Comparison of ENCODE assay signal across 27 mouse cellular contexts in genomic region chr14:62349786-62350185, GRCm38 (mm10). TPM values are rescaled to one million over a fixed set of nuclear protein-coding genes. Genes with fewer than 3 reads are reported as not detected.
A peak's percentile ranks its signal among the peaks of the same experiment; 100 is the strongest.
DNase-seq lines count a peak whose midpoint lies in the region; ATAC-seq and TF ChIP-seq lines count a peak whose summit lies in the region.
"Had no signal": no experiment of that assay in that cellular context is flagged by ENCODE, and none has a peak within 500 bp of the region (broad histone marks: within the 10 kb centered on the region; RNA-seq: fewer than 3 reads in every experiment).

No protein-coding gene starts in this region.

- peaks cover 12% of the 10 kb centered on the region for H3K4me1 ChIP-seq in heart, embryonic 12.5 days (replicated peaks)
- H3K4me1 ChIP-seq in heart, adult 2 months (ENCODE audit: control insufficient read depth, insufficient read depth, low read length) = peaks cover 5% of the 10 kb centered on the region
- no peaks in the 10 kb centered on the region for H3K4me1 ChIP-seq in heart, postnatal 0 days (ENCODE audit: control insufficient read depth, insufficient read depth)
- peaks cover 50% of the 10 kb centered on the region for H3K4me1 ChIP-seq in E14TG2a.4 (replicated peaks; ENCODE audit: low read depth, low read length)

- WGBS in heart, embryonic 12.5 days = 69% methylated on average over 5 of the region's 5 CpGs
- 50% methylated on average over 5 of the region's 5 CpGs for WGBS in heart, adult 2 months
- 57% methylated on average over 5 of the region's 5 CpGs for WGBS in heart, postnatal 0 days

- no peaks in the 10 kb centered on the region for H3K9me3 ChIP-seq in heart, embryonic 12.5 days (replicated peaks)
- no peaks in the 10 kb centered on the region for H3K9me3 ChIP-seq in heart, postnatal 0 days (replicated peaks; ENCODE audit: control insufficient read depth, low read length)
- no peaks in the 10 kb centered on the region for H3K9me3 ChIP-seq in E14TG2a.4 (ENCODE audit: low read length)
- H3K9me3 ChIP-seq: forebrain, embryonic 10.5 days; forebrain, embryonic 13.5 days; heart, embryonic 10.5 days; heart, embryonic 15.5 days; hindbrain, embryonic 12.5 days; hindbrain, embryonic 15.5 days had no signal

- no peak overlapping the region for H3K9ac ChIP-seq in heart, embryonic 12.5 days
- no peak overlapping the region for H3K9ac ChIP-seq in heart, adult 2 months (ENCODE audit: low read depth, low read length)
- no peak overlapping the region for H3K9ac ChIP-seq in heart, postnatal 0 days (replicated peaks; ENCODE audit: low read depth, low read length)
- H3K9ac ChIP-seq: forebrain, embryonic 13.5 days; heart, embryonic 15.5 days; hindbrain, embryonic 12.5 days; hindbrain, embryonic 15.5 days had no signal

- intact Hi-C loops in heart, adult 2 months (cut with DNase I) = no loop called here
- intact Hi-C loops in heart, postnatal 14 days (cut with DNase I) = no loop called here

- no peak overlapping the region for H3K4me2 ChIP-seq in heart, embryonic 12.5 days
- H3K4me2 ChIP-seq in heart, postnatal 0 days (ENCODE audit: low read depth, low read length) = no peak overlapping the region
- H3K4me2 ChIP-seq: forebrain, embryonic 13.5 days; heart, embryonic 15.5 days; hindbrain, embryonic 12.5 days; hindbrain, embryonic 15.5 days had no signal

- DNase-seq in heart, adult 2 months = no peak
- no peak for DNase-seq in heart, postnatal 0 days (ENCODE audit: low spot score)
- no peak for DNase-seq in heart, postnatal 14 days
- no peak for DNase-seq in layer of hippocampus, adult 9-10 months (ENCODE audit: low spot score)
- DNase-seq: adrenal gland, adult 8-10 months; adrenal gland, postnatal 25 days; B cell, adult 2 months; cerebellum, adult 11-12 months; cerebellum, adult 8-10 months; cerebellum, postnatal 36 days; embryo, embryonic 11 days; gastrocnemius, postnatal 10 days; gastrocnemius, postnatal 36 days; kidney, adult 2 months had no signal

- no peak for TF ChIP-seq EP300 in heart, adult 2 months (IDR thresholded peaks at IDR 0.05; ENCODE audit: insufficient read depth, low read depth, low read length)
- no peak for TF ChIP-seq EP300 in heart, postnatal 0 days (IDR thresholded peaks at IDR 0.05; ENCODE audit: low read depth)

- no peak overlapping the region for H3K4me3 ChIP-seq in heart, embryonic 12.5 days
- H3K4me3 ChIP-seq in heart, adult 2 months = no peak overlapping the region
- H3K4me3 ChIP-seq in heart, postnatal 0 days (ENCODE audit: low read depth, low read length) = no peak overlapping the region
- peak overlapping the region; percentile 8; the same call in 1 of the 2 replicates for H3K4me3 ChIP-seq in E14TG2a.4 (replicated peaks; ENCODE audit: low read length)
- H3K4me3 ChIP-seq: forebrain, embryonic 10.5 days; forebrain, embryonic 13.5 days; heart, embryonic 10.5 days; heart, embryonic 15.5 days; hindbrain, embryonic 12.5 days; hindbrain, embryonic 15.5 days had no signal

- no peak for TF ChIP-seq CTCF in heart, adult 2 months (IDR thresholded peaks at IDR 0.05)
- TF ChIP-seq CTCF in heart, postnatal 0 days (IDR thresholded peaks at IDR 0.05; ENCODE audit: low read depth) = no peak
- no peak for TF ChIP-seq CTCF in E14TG2a.4 (conservative IDR thresholded peaks at IDR 0.05; ENCODE audit: low read length)

- H3K27ac ChIP-seq in heart, embryonic 12.5 days (ENCODE audit: poor library complexity, severe bottlenecking) = 0 out of 2 replicates have a peak overlapping the region, but pooled peaks have one; percentile 1
- no peak overlapping the region for H3K27ac ChIP-seq in heart, adult 2 months
- H3K27ac ChIP-seq in heart, postnatal 0 days (ENCODE audit: low read depth) = no peak overlapping the region
- H3K27ac ChIP-seq: forebrain, embryonic 10.5 days; forebrain, embryonic 13.5 days; heart, embryonic 10.5 days; heart, embryonic 15.5 days; hindbrain, embryonic 12.5 days; hindbrain, embryonic 15.5 days had no signal

- H3K36me3 ChIP-seq in heart, embryonic 12.5 days = peaks cover 35% of the 10 kb centered on the region
- H3K36me3 ChIP-seq in heart, adult 2 months (ENCODE audit: control insufficient read depth, insufficient read depth, low read length) = no peaks in the 10 kb centered on the region
- peaks cover 6% of the 10 kb centered on the region; the same call in 1 of the 2 replicates for H3K36me3 ChIP-seq in heart, postnatal 0 days (replicated peaks; ENCODE audit: control insufficient read depth, insufficient read depth, low read length)
- H3K36me3 ChIP-seq in E14TG2a.4 (ENCODE audit: insufficient read depth, low read length) = peaks cover 75% of the 10 kb centered on the region
- H3K36me3 ChIP-seq: hindbrain, embryonic 15.5 days had no signal

- H3K79me2 ChIP-seq in heart, adult 2 months (replicated peaks; ENCODE audit: control insufficient read depth, insufficient read depth, low read length) = no peaks in the 10 kb centered on the region

- no peak for ATAC-seq in heart, embryonic 12.5 days (ENCODE audit: insufficient number of reproducible peaks, low FRiP score)
- ATAC-seq in heart, postnatal 0 days (ENCODE audit: insufficient read depth, low read depth) = peak; percentile 17; the same call in 1 of the 2 replicates
- ATAC-seq: forebrain, embryonic 13.5 days; forebrain, embryonic 16.5 days; intestine, postnatal 0 days had no signal

- no peak for TF ChIP-seq POLR2A in heart, adult 2 months (IDR thresholded peaks at IDR 0.05; ENCODE audit: insufficient read depth, low read depth, low read length)

- H3K27me3 ChIP-seq in heart, embryonic 12.5 days (replicated peaks) = no peaks in the 10 kb centered on the region
- H3K27me3 ChIP-seq in heart, adult 2 months (ENCODE audit: control insufficient read depth, insufficient read depth, low read length) = no peaks in the 10 kb centered on the region
- no peaks in the 10 kb centered on the region for H3K27me3 ChIP-seq in heart, postnatal 0 days (ENCODE audit: control insufficient read depth, insufficient read depth, low read length)
- H3K27me3 ChIP-seq in E14TG2a.4 (ENCODE audit: insufficient read depth, low read length) = no peaks in the 10 kb centered on the region
- H3K27me3 ChIP-seq: CH12.LX; forebrain, embryonic 13.5 days; heart, embryonic 15.5 days; hindbrain, embryonic 12.5 days; hindbrain, embryonic 15.5 days had no signal

RNA-seq across cellular contexts. Expression of gene Dleu7, which starts 56.9 kb away (rescaled TPM):
- polyA plus RNA-seq in heart, embryonic 12.5 days (2016; fragmentation: Nextera tagmentation; extraction: Ambion mirVana) = 1.4 and 1.7 TPM in 2 replicates
- total RNA-seq in heart, adult 2 months (2021) = not detected
- polyA plus RNA-seq in heart, adult 2 months (2012; rRNA removed) = 0.23 TPM in 1 of 2 replicates, not detected in the other
- 0.65 TPM in 1 of 2 replicates, not detected in the other for total RNA-seq in heart, postnatal 0 days (2014; rRNA removed; ENCODE audit: low replicate concordance)
- polyA plus RNA-seq in heart, postnatal 0 days (2015; fragmentation: Nextera tagmentation; extraction: Ambion mirVana) = 0.16 and 0.23 TPM in 2 replicates
- total RNA-seq in heart, postnatal 14 days (2021) = under 1 TPM in 1 of 2 experiments, not detected in 1; 0.17 TPM
- total RNA-seq: adrenal gland, postnatal 25 days; CH12.LX; gastrocnemius, postnatal 36 days; granulocyte monocyte progenitor cell, adult 5-6 weeks; MEL had no signal

RNA-seq across cellular contexts. Expression of gene Rnaseh2b, which starts 57.4 kb away (rescaled TPM):
- polyA plus RNA-seq in heart, embryonic 12.5 days (2016; fragmentation: Nextera tagmentation; extraction: Ambion mirVana) = 69.1 and 76.0 TPM in 2 replicates
- 1 to 10 TPM; 9.3 to 9.8 TPM for total RNA-seq in heart, adult 2 months (2021)
- polyA plus RNA-seq in heart, adult 2 months (2012; rRNA removed) = 3.3 and 5.0 TPM in 2 replicates
- 23.8 and 23.9 TPM in 2 replicates for total RNA-seq in heart, postnatal 0 days (2014; rRNA removed; ENCODE audit: low replicate concordance)
- 38.0 and 40.5 TPM in 2 replicates for polyA plus RNA-seq in heart, postnatal 0 days (2015; fragmentation: Nextera tagmentation; extraction: Ambion mirVana)
- 10 to 100 TPM; 10.3 to 13.0 TPM for total RNA-seq in heart, postnatal 14 days (2021)
